Mouse (Mus musculus) limb, embryonic 11.5 days (tissue): ENCODE results near the gene Gria2. TPM values are rescaled to one million over a fixed set of nuclear protein-coding genes. Genes with fewer than 3 reads are reported as not detected.

Source experiments
- ATAC-seq: fragments of 200-750 bp; cut with Nextera tagmentation; 2 replicates; pipeline ENCODE4 v1.8.0; 2017; ENCODE audit warnings: low read depth; ENCODE audit not compliant: insufficient number of reproducible peaks, low FRiP score, low TSS enrichment
- DNase-seq: peaks from one replicate; pipeline ENCODE4 v3.0.0-alpha.2; 2015; ENCODE audit warnings: low spot score
- H3K27ac ChIP-seq: fragments of 300-500 bp; sonication (generic); replicated peaks from 2 replicates; pipeline ENCODE4 v1.5.1; 2014; ENCODE audit warnings: low read depth, mild to moderate bottlenecking, low read length
- H3K27me3 ChIP-seq: fragments of 300-500 bp; sonication (generic); 2 replicates; pipeline ENCODE4 v1.6.1; 2014; ENCODE audit warnings: mild to moderate bottlenecking, low read length, mixed read lengths; ENCODE audit not compliant: control insufficient read depth, insufficient read depth
- H3K36me3 ChIP-seq: fragments of 300-500 bp; sonication (generic); 2 replicates; pipeline ENCODE4 v1.6.1; 2014; ENCODE audit warnings: mild to moderate bottlenecking, low read length, moderate library complexity, mixed read lengths; ENCODE audit not compliant: control insufficient read depth, insufficient read depth
- H3K4me1 ChIP-seq: fragments of 300-500 bp; sonication (generic); 2 replicates; pipeline ENCODE4 v1.6.1; 2014; ENCODE audit warnings: low read length, mixed read lengths; ENCODE audit not compliant: control insufficient read depth, insufficient read depth
- H3K4me2 ChIP-seq: fragments of 300-500 bp; sonication (generic); 2 replicates; pipeline ENCODE4 v1.6.1; 2014; ENCODE audit warnings: low read depth, mild to moderate bottlenecking, moderate library complexity; ENCODE audit not compliant: severe bottlenecking
- H3K4me3 ChIP-seq: fragments of 300-500 bp; sonication (generic); 2 replicates; pipeline ENCODE4 v1.5.1; 2014; ENCODE audit warnings: low read depth, low read length
- H3K9ac ChIP-seq: fragments of 300-500 bp; sonication (generic); 2 replicates; pipeline ENCODE4 v1.6.1; 2014; ENCODE audit warnings: mild to moderate bottlenecking, low read length
- H3K9me3 ChIP-seq: fragments of 300-500 bp; sonication (generic); 2 replicates; pipeline ENCODE4 v1.6.1; 2016; ENCODE audit warnings: low read length; ENCODE audit not compliant: control insufficient read depth
- WGBS: fragments of 180-500 bp; shearing (Covaris S2); extraction: QIAGEN DNeasy Blood & Tissue Kit; methylation state at CpG from one replicate; pipeline ENCODE4 v1.1.7; 2014; 5-methylcytosine and 5-hydroxymethylcytosine counted together
- polyA plus RNA-seq: library from polyadenylated mRNA; unstranded; fragments of >200 nt; fragmentation: Nextera tagmentation; extraction: Ambion mirVana; gene quantifications from 2 replicates; pipeline ENCODE4 v1.2.1, GENCODE M21; 2014

Gria2 gene
- 4.4 and 5.9 TPM in 2 replicates for polyA plus RNA-seq

DNA sequence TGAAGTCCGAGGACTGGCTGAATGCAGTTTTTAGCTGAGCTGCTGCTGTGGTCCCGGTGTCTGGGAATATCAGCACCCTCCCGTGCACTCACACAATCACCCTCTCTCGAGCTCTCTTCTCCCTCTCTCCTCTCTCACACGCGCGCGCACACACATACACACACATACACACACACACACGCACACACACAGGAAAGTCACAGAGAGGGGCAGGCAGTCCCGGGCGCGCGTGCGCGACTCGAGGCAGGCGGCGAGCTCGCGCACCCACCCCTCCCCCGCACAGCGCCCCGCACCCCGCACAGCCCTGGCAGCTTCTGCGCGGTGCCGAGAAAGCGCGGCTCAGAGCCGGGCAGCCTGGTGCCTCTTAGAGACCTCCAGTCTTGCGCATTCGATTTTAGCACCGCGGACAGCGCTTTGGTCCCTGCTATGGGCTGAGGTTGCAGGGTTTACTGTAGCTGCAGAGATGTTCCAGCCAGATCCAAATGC, at the start of gene Gria2:
Gria2 (minus strand) TSS at position 240 of the 486 bp plus-strand sequence.
- H3K9me3 ChIP-seq = no peaks in the 10 kb centered on the region
- WGBS = 2% methylated on average over 34 of the region's 35 CpGs
- H3K4me3 ChIP-seq = peak within 1 kb of the TSS; percentile 35
- H3K27me3 ChIP-seq = peaks cover 22% of the 10 kb centered on the region
- peak; percentile 92 for ATAC-seq
- no peaks in the 10 kb centered on the region; the same call in 1 of the 2 replicates for H3K4me1 ChIP-seq
- H3K27ac ChIP-seq = no peak within 1 kb of the TSS
- peak within 1 kb of the TSS; percentile 87 for H3K4me2 ChIP-seq
- no peak within 1 kb of the TSS for H3K9ac ChIP-seq
- peak; percentile 91 for DNase-seq
- no peaks in the 10 kb centered on the region for H3K36me3 ChIP-seq

GRCm38 (mm10) chr3:80850947-80851346, 48.3 kb upstream of the Gria2 start:
- H3K4me1 ChIP-seq = no peaks in the 10 kb centered on the region
- DNase-seq = no peak
- ATAC-seq = no peak
- H3K27me3 ChIP-seq = no peaks in the 10 kb centered on the region
- no peak overlapping the region for H3K4me3 ChIP-seq
- WGBS = 87% methylated on average over 10 of the region's 10 CpGs
- no peaks in the 10 kb centered on the region for H3K36me3 ChIP-seq
- H3K9ac ChIP-seq = no peak overlapping the region
- H3K27ac ChIP-seq = no peak overlapping the region
- no peak overlapping the region for H3K4me2 ChIP-seq
- H3K9me3 ChIP-seq = no peaks in the 10 kb centered on the region

GRCm38 (mm10) chr3:80845634-80846033, 43.0 kb upstream of the Gria2 start:
- Histone ChIP-seq H3K27me3 (no peaks in the 10 kb centered on the region), H3K27ac (no peak overlapping the region), H3K4me1 (no peaks in the 10 kb centered on the region), H3K4me3 (no peak overlapping the region), H3K9me3 (no peaks in the 10 kb centered on the region), H3K9ac (no peak overlapping the region), H3K4me2 (no peak overlapping the region), H3K36me3 (no peaks in the 10 kb centered on the region)
- DNase-seq (no peak), ATAC-seq (no peak)
- 68% methylated on average over 2 of the region's 2 CpGs for WGBS

- WGBS = 32% methylated on average over 5 of the region's 5 CpGs
- Histone ChIP-seq H3K4me1 (peaks cover 3% of the 10 kb centered on the region; the same call in 1 of the 2 replicates), H3K36me3 (no peaks in the 10 kb centered on the region), H3K4me3 (no peak overlapping the region), H3K4me2 (no peak overlapping the region), H3K27ac (no peak overlapping the region), H3K27me3 (no peaks in the 10 kb centered on the region), H3K9me3 (no peaks in the 10 kb centered on the region), H3K9ac (no peak overlapping the region)
- peak; percentile 41 for DNase-seq
- peak; percentile 48; the same call in 1 of the 2 replicates for ATAC-seq
Observed at GRCm38 (mm10) chr3:80839845-80840244, 37.2 kb upstream of the Gria2 start.

- Histone ChIP-seq H3K36me3 (no peaks in the 10 kb centered on the region), H3K9me3 (no peaks in the 10 kb centered on the region), H3K27ac (no peak overlapping the region), H3K4me2 (no peak overlapping the region), H3K4me1 (peaks cover 3% of the 10 kb centered on the region; the same call in 1 of the 2 replicates), H3K9ac (no peak overlapping the region), H3K27me3 (no peaks in the 10 kb centered on the region), H3K4me3 (no peak overlapping the region)
- WGBS = 11% methylated on average over 3 of the region's 3 CpGs
- DNase-seq (peak; percentile 28), ATAC-seq (peak; percentile 61)
Observed at GRCm38 (mm10) chr3:80837583-80837982, 34.9 kb upstream of the Gria2 start.

- H3K9ac ChIP-seq = no peak overlapping the region
- WGBS = 94% methylated on average over 1 of the region's 1 CpGs
- H3K4me3 ChIP-seq = no peak overlapping the region
- DNase-seq (no peak), ATAC-seq (no peak)
- no peak overlapping the region for H3K27ac ChIP-seq
- H3K27me3 ChIP-seq = no peaks in the 10 kb centered on the region
- H3K36me3 ChIP-seq = no peaks in the 10 kb centered on the region
- no peaks in the 10 kb centered on the region for H3K9me3 ChIP-seq
- H3K4me1 ChIP-seq = no peaks in the 10 kb centered on the region
- no peak overlapping the region for H3K4me2 ChIP-seq
Observed at GRCm38 (mm10) chr3:80823975-80824374, 21.3 kb upstream of the Gria2 start.

GRCm38 (mm10) chr3:80818619-80819018, 16.0 kb upstream of the Gria2 start:
- Histone ChIP-seq H3K9me3 (no peaks in the 10 kb centered on the region), H3K4me3 (no peak overlapping the region), H3K4me2 (no peak overlapping the region), H3K4me1 (no peaks in the 10 kb centered on the region), H3K9ac (no peak overlapping the region), H3K27ac (no peak overlapping the region), H3K36me3 (no peaks in the 10 kb centered on the region), H3K27me3 (no peaks in the 10 kb centered on the region)
- WGBS = 89% methylated on average over 1 of the region's 1 CpGs
- no peak for ATAC-seq
- DNase-seq = no peak

DNA sequence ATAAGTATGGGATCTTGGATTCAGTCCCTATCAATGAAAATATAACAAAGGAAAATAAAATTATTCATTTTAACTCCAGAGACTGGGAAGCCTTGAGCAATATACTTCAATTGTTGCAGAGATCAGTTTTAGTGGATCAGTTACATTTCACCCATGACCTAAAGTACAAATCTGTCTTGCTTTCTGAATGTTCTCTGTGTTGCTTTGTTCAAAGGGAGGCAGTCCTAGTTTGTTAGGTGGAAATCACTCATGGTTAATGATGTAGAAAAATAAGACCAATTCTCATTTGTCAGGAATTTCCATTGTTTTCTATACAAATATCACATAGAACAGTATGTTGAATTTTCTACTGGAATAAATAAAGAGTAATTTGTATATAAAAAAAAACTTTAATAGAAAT, 11.1 kb upstream of the Gria2 start:
- ATAC-seq (no peak), DNase-seq (no peak)
- Histone ChIP-seq H3K4me1 (no peaks in the 10 kb centered on the region), H3K4me3 (no peak overlapping the region), H3K4me2 (no peak overlapping the region), H3K27me3 (no peaks in the 10 kb centered on the region), H3K9me3 (no peaks in the 10 kb centered on the region), H3K36me3 (no peaks in the 10 kb centered on the region), H3K9ac (no peak overlapping the region), H3K27ac (no peak overlapping the region)

DNA sequence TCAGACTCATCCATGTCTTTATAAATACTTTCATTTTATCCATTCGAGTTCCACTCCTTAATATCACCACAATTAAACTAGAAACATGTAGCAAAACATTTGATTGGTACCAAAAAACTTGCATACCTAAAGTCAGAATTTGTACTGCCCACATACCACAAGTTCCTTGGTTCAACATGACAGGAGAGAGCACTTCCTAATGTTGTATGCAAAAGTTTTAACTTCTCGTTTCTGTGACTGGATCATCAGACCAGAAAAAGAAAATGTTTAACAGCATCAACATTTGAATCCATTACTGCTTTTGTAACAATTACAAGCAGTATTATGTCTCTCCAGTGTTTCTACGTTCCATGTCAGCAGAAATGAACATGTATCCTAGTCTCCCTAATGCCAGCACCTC, 9.6 kb upstream of the Gria2 start:
- no peak for DNase-seq
- no peak overlapping the region for H3K4me3 ChIP-seq
- ATAC-seq = no peak
- no peaks in the 10 kb centered on the region for H3K27me3 ChIP-seq
- no peak overlapping the region for H3K4me2 ChIP-seq
- no peaks in the 10 kb centered on the region for H3K9me3 ChIP-seq
- 85% methylated on average over 3 of the region's 3 CpGs for WGBS
- no peak overlapping the region for H3K9ac ChIP-seq
- no peaks in the 10 kb centered on the region for H3K36me3 ChIP-seq
- no peaks in the 10 kb centered on the region for H3K4me1 ChIP-seq
- no peak overlapping the region for H3K27ac ChIP-seq
